Mouse (Mus musculus) lung, embryonic 14.5 days (tissue): ENCODE measurements around the gene Mpc1. TPM values are rescaled to one million over a fixed set of nuclear protein-coding genes. Genes with fewer than 3 reads are reported as not detected.

Experiments
- ATAC-seq: fragments of 200-750 bp; cut with Nextera tagmentation; 2 replicates; pipeline ENCODE4 v1.8.0; 2017; ENCODE audit warnings: mild to moderate bottlenecking, moderate TSS enrichment, moderate library complexity; ENCODE audit not compliant: insufficient read depth
- DNase-seq: peaks from one replicate; pipeline ENCODE4 v3.0.0-alpha.2; 2015
- H3K27ac ChIP-seq: fragments of 300-500 bp; sonication (generic); 2 replicates; pipeline ENCODE4 v1.5.1; 2014; ENCODE audit warnings: low read depth, mild to moderate bottlenecking, moderate library complexity
- H3K27me3 ChIP-seq: fragments of 300-500 bp; sonication (generic); 2 replicates; pipeline ENCODE4 v1.6.1; 2014; ENCODE audit warnings: low read length, control low read depth; ENCODE audit not compliant: insufficient read depth
- H3K36me3 ChIP-seq: fragments of 300-500 bp; sonication (generic); 2 replicates; pipeline ENCODE4 v1.6.1; 2014; ENCODE audit warnings: control low read depth; ENCODE audit not compliant: insufficient read depth
- H3K4me1 ChIP-seq: fragments of 300-500 bp; sonication (generic); 2 replicates; pipeline ENCODE4 v1.6.1; 2014; ENCODE audit warnings: antibody characterized with exemption, control low read depth; ENCODE audit not compliant: insufficient read depth
- H3K4me2 ChIP-seq: fragments of 300-500 bp; sonication (generic); 2 replicates; pipeline ENCODE4 v1.6.1; 2014; ENCODE audit warnings: mild to moderate bottlenecking
- H3K4me3 ChIP-seq: fragments of 300-500 bp; sonication (generic); 2 replicates; pipeline ENCODE4 v1.5.1; 2014; ENCODE audit warnings: low read depth, low read length
- H3K9ac ChIP-seq: fragments of 300-500 bp; sonication (generic); 2 replicates; pipeline ENCODE4 v1.6.1; 2014
- H3K9me3 ChIP-seq: fragments of 300-500 bp; sonication (generic); 2 replicates; pipeline ENCODE4 v1.6.1; 2016; ENCODE audit warnings: low read depth, low read length, control low read depth
- CTCF ChIP-seq: IDR thresholded peaks from 2 replicates; pipeline ENCODE4 v1.5.1; 2016; ENCODE audit warnings: antibody characterized with exemption, low read depth
- WGBS: fragments of 180-500 bp; shearing (Covaris S2); extraction: QIAGEN DNeasy Blood & Tissue Kit; methylation state at CpG from one replicate; pipeline ENCODE4 v1.1.7; 2014; 5-methylcytosine and 5-hydroxymethylcytosine counted together
- polyA plus RNA-seq: library from polyadenylated mRNA; unstranded; fragments of >200 nt; fragmentation: Nextera tagmentation; extraction: Ambion mirVana; gene quantifications from 2 replicates; pipeline ENCODE4 v1.2.1, GENCODE M21; 2014

Gene Mpc1
- polyA plus RNA-seq, 1 experiment from 2014 or later, result 154 TPM

DNA sequence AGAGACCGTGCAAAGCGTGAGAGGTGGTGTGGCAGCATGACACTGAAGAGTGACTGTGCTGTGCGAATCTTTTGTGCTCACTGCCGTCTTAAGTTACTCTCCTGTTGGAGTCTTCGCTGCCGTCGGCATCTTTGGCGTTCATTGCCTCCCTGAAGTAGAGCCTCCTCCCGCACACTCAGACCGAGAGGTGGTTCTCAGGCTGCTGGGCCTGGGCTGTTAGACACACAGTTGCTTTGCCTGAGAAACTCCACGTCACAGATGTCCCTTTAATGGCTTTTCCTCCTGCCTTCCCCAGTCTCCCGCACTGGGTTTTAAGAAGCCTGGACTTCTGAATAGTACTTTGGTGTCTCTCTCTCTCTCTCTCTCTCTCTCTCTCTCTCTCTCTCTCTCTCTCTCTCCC is 41.1 kb upstream of the Mpc1 start:
- Histone ChIP-seq H3K27ac (no peak overlapping the region), H3K27me3 (no peaks in the 10 kb centered on the region), H3K4me2 (no peak overlapping the region), H3K4me3 (no peak overlapping the region), H3K36me3 (no peaks in the 10 kb centered on the region), H3K9me3 (no peaks in the 10 kb centered on the region), H3K4me1 (no peaks in the 10 kb centered on the region; the same call in 1 of the 2 replicates), H3K9ac (no peak overlapping the region)
- WGBS, result 72% methylated on average over 12 of the region's 12 CpGs
- TF ChIP-seq CTCF, result no peak
- no peak for DNase-seq
- no peak for ATAC-seq

- 84% methylated on average over 11 of the region's 11 CpGs for WGBS
- no peak for DNase-seq
These were observed 40.5 kb upstream of the Mpc1 start for GRCm38 (mm10) chr17:8242186-8242585.

DNA sequence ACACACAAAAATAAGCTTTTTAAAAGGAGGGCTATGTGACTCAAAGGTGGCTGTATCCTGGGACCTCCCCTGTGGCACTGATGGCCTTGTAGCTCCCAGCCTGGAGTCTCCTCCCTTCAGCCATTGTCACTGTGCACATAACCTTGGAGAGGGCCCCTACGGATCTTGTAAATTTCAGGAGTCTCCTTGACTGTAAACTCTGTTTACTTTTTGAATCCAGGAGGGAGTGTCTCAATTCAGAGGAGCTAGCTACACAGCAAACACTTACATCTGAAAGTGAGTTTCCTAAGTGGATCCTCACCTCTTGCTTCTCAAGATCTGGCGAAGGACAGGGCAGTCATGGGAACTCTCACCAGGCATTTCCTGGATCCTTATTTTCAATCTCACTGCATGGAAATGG is 38.6 kb upstream of the Mpc1 start:
- no peaks in the 10 kb centered on the region for H3K9me3 ChIP-seq
- H3K4me3 ChIP-seq, result no peak overlapping the region
- ATAC-seq (no peak), DNase-seq (no peak)
- H3K27me3 ChIP-seq, result no peaks in the 10 kb centered on the region
- H3K36me3 ChIP-seq, result no peaks in the 10 kb centered on the region
- WGBS, result 53% methylated on average over 2 of the region's 2 CpGs
- no peaks in the 10 kb centered on the region; the same call in 1 of the 2 replicates for H3K4me1 ChIP-seq
- TF ChIP-seq CTCF, result no peak
- H3K4me2 ChIP-seq, result no peak overlapping the region
- H3K9ac ChIP-seq, result no peak overlapping the region
- no peak overlapping the region for H3K27ac ChIP-seq

More at GRCm38 (mm10) chr17:8242186-8242585, 40.5 kb upstream of the Mpc1 start:
- no peak overlapping the region for H3K4me2 ChIP-seq
- H3K27me3 ChIP-seq, result no peaks in the 10 kb centered on the region
- no peaks in the 10 kb centered on the region for H3K9me3 ChIP-seq
- no peak overlapping the region for H3K4me3 ChIP-seq
- ATAC-seq, result no peak
- no peaks in the 10 kb centered on the region; the same call in 1 of the 2 replicates for H3K4me1 ChIP-seq
- H3K9ac ChIP-seq, result no peak overlapping the region
- no peaks in the 10 kb centered on the region for H3K36me3 ChIP-seq
- no peak for TF ChIP-seq CTCF
- no peak overlapping the region for H3K27ac ChIP-seq

- H3K4me3 ChIP-seq, result no peak overlapping the region
- DNase-seq, result no peak
- no peak overlapping the region for H3K4me2 ChIP-seq
- no peaks in the 10 kb centered on the region for H3K36me3 ChIP-seq
- peak overlapping the region; percentile 36; the same call in 1 of the 2 replicates for H3K27ac ChIP-seq
- ATAC-seq, result no peak
- no peaks in the 10 kb centered on the region for H3K9me3 ChIP-seq
- WGBS, result 59% methylated on average over 4 of the region's 4 CpGs
- H3K27me3 ChIP-seq, result no peaks in the 10 kb centered on the region
- H3K4me1 ChIP-seq, result no peaks in the 10 kb centered on the region
- no peak overlapping the region for H3K9ac ChIP-seq
- TF ChIP-seq CTCF, result no peak
These were observed 36.5 kb upstream of the Mpc1 start for GRCm38 (mm10) chr17:8246102-8246754.

DNA sequence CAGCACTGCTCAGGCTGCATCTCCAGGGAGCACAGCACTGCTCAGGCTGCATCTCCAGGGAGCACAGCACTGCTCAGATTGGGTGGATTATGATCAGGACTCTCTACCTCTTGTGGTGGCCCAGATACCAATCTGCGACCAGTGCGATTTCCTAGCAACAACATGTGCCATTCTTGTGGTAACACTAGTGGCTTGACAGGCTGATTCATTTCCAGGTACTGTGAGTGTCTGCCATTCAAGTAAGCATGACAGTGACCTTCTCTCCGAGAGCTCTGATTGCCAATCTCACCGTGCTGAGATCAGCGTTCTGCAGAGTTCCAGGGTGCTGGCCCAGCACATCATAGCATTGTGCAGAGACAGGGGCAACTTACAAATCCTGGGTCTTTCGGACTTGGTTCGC is 31.0 kb upstream of the Mpc1 start:
- H3K4me1 ChIP-seq, result no peaks in the 10 kb centered on the region
- no peaks in the 10 kb centered on the region for H3K27me3 ChIP-seq
- H3K9ac ChIP-seq, result no peak overlapping the region
- no peaks in the 10 kb centered on the region for H3K9me3 ChIP-seq
- no peak overlapping the region for H3K27ac ChIP-seq
- no peak overlapping the region for H3K4me2 ChIP-seq
- H3K4me3 ChIP-seq, result no peak overlapping the region
- no peak for ATAC-seq
- H3K36me3 ChIP-seq, result no peaks in the 10 kb centered on the region
- TF ChIP-seq CTCF, result no peak
- no peak for DNase-seq
- 84% methylated on average over 7 of the region's 7 CpGs for WGBS

- Histone ChIP-seq H3K4me2 (no peak overlapping the region), H3K27ac (no peak overlapping the region), H3K4me3 (no peak overlapping the region), H3K4me1 (no peaks in the 10 kb centered on the region), H3K9me3 (no peaks in the 10 kb centered on the region), H3K27me3 (no peaks in the 10 kb centered on the region), H3K36me3 (no peaks in the 10 kb centered on the region), H3K9ac (no peak overlapping the region)
- ATAC-seq (no peak), DNase-seq (no peak)
- no peak for TF ChIP-seq CTCF
These were observed 28.4 kb upstream of the Mpc1 start for GRCm38 (mm10) chr17:8254268-8254667.

GRCm38 (mm10) chr17:8254914-8255313 is 27.8 kb upstream of the Mpc1 start:
- ATAC-seq (no peak), DNase-seq (no peak)
- Histone ChIP-seq H3K4me2 (no peak overlapping the region), H3K4me1 (no peaks in the 10 kb centered on the region), H3K9ac (no peak overlapping the region), H3K9me3 (no peaks in the 10 kb centered on the region), H3K27ac (no peak overlapping the region), H3K4me3 (no peak overlapping the region), H3K36me3 (no peaks in the 10 kb centered on the region), H3K27me3 (no peaks in the 10 kb centered on the region)
- TF ChIP-seq CTCF, result no peak
- WGBS, result 62% methylated on average over 3 of the region's 3 CpGs
